Comparison of ENCODE assay signal across 38 mouse cellular contexts in the genomic region with DNA sequence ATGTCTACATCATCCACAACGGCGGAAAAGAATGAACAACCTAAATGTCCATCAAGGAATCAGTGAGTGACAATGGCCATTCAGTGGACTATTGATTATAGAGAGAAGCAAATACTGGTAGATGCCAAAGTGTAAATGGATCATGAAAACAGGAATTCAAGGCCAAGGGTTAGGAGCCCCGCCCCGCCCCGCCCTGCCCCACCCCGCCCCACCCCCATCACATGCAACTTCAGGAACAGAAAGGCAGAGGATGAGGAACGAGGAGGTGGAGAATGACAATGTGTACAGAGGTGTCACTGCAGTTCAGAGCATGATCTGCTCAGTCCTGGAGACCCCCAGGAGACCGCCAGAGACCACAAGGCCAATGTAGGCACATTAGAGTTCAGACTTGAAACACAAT. TPM values are rescaled to one million over a fixed set of nuclear protein-coding genes. Genes with fewer than 3 reads are reported as not detected.
A peak's percentile ranks its signal among the peaks of the same experiment; 100 is the strongest.
DNase-seq lines count a peak whose midpoint lies in the region; ATAC-seq and TF ChIP-seq lines count a peak whose summit lies in the region.
"Had no signal": no experiment of that assay in that cellular context is flagged by ENCODE, and none has a peak within 500 bp of the region (broad histone marks: within the 10 kb centered on the region; RNA-seq: fewer than 3 reads in every experiment).

No protein-coding gene starts in this region.

- no peaks in the 10 kb centered on the region for H3K27me3 ChIP-seq in heart, embryonic 12.5 days (replicated peaks)
- H3K27me3 ChIP-seq in MEL (ENCODE audit: control insufficient read depth in 1 of 2, insufficient read depth in 2 of 2, low read length in 2 of 2): no peaks in the 10 kb centered on the region
- peaks cover 10% of the 10 kb centered on the region; the same call in 1 of the 2 replicates for H3K27me3 ChIP-seq in liver, embryonic 11.5 days (replicated peaks; ENCODE audit: control insufficient read depth, insufficient read depth, low read length)
- H3K27me3 ChIP-seq in liver, embryonic 16.5 days (ENCODE audit: control insufficient read depth, insufficient read depth, low read depth, low read length): peaks cover 29% of the 10 kb centered on the region
- H3K27me3 ChIP-seq in hindbrain, embryonic 13.5 days: 0 out of 2 replicates have a peak, but pooled peaks cover 4% of the 10 kb centered on the region
- H3K27me3 ChIP-seq: forebrain, embryonic 15.5 days; lung, embryonic 15.5 days; neural tube, embryonic 12.5 days had no signal

- no peaks in the 10 kb centered on the region for H3K9me3 ChIP-seq in heart, embryonic 12.5 days (replicated peaks)
- no peaks in the 10 kb centered on the region for H3K9me3 ChIP-seq in MEL (replicated peaks; ENCODE audit: insufficient read depth, low read length)
- H3K9me3 ChIP-seq in liver, embryonic 11.5 days (ENCODE audit: control insufficient read depth, low read length): no peaks in the 10 kb centered on the region
- no peaks in the 10 kb centered on the region for H3K9me3 ChIP-seq in liver, embryonic 16.5 days (replicated peaks; ENCODE audit: control insufficient read depth, low read length)
- H3K9me3 ChIP-seq in hindbrain, embryonic 13.5 days: no peaks in the 10 kb centered on the region
- H3K9me3 ChIP-seq: forebrain, embryonic 10.5 days; forebrain, embryonic 15.5 days; hindbrain, embryonic 10.5 days; lung, embryonic 15.5 days; midbrain, embryonic 12.5 days; neural tube, embryonic 12.5 days had no signal

- H3K36me3 ChIP-seq in heart, embryonic 12.5 days: no peaks in the 10 kb centered on the region
- H3K36me3 ChIP-seq in MEL (ENCODE audit: control insufficient read depth in 1 of 2, insufficient read depth in 2 of 2, low read length in 2 of 2): peaks cover 0 to 3% of the 10 kb centered on the region in 2 experiments; a peak in 2 of 4 replicates
- H3K36me3 ChIP-seq in liver, embryonic 11.5 days (ENCODE audit: control insufficient read depth, insufficient read depth, low read length): no peaks in the 10 kb centered on the region
- no peaks in the 10 kb centered on the region for H3K36me3 ChIP-seq in liver, embryonic 16.5 days (ENCODE audit: control insufficient read depth, insufficient read depth)
- H3K36me3 ChIP-seq in hindbrain, embryonic 13.5 days: no peaks in the 10 kb centered on the region
- H3K36me3 ChIP-seq: forebrain, embryonic 10.5 days; forebrain, embryonic 15.5 days; hindbrain, embryonic 10.5 days; lung, embryonic 15.5 days; midbrain, embryonic 12.5 days; neural tube, embryonic 12.5 days had no signal

- peak overlapping the region; percentile 14; the same call in 1 of the 2 replicates for H3K4me2 ChIP-seq in heart, embryonic 12.5 days
- H3K4me2 ChIP-seq in liver, embryonic 11.5 days: peak overlapping the region; percentile 62
- H3K4me2 ChIP-seq in liver, embryonic 16.5 days (ENCODE audit: low read depth, low read length): peak overlapping the region; percentile 39; the same call in 1 of the 2 replicates
- no peak overlapping the region for H3K4me2 ChIP-seq in hindbrain, embryonic 13.5 days
- H3K4me2 ChIP-seq: forebrain, embryonic 15.5 days; lung, embryonic 15.5 days; midbrain, embryonic 12.5 days; neural tube, embryonic 12.5 days had no signal

- TF ChIP-seq RAD21 in MEL (IDR thresholded peaks at IDR 0.05; ENCODE audit: low read depth, low read length): no peak

- peaks cover 46% of the 10 kb centered on the region for H3K4me1 ChIP-seq in heart, embryonic 12.5 days (replicated peaks)
- peaks cover 2 to 16% of the 10 kb centered on the region in 2 experiments for H3K4me1 ChIP-seq in MEL (ENCODE audit: control insufficient read depth in 1 of 2, insufficient read depth in 2 of 2, low read length in 2 of 2)
- peaks cover 34% of the 10 kb centered on the region for H3K4me1 ChIP-seq in liver, embryonic 11.5 days (replicated peaks; ENCODE audit: control insufficient read depth, insufficient read depth, low read length)
- H3K4me1 ChIP-seq in liver, embryonic 16.5 days (ENCODE audit: control insufficient read depth, low read depth, low read length): peaks cover 28% of the 10 kb centered on the region
- H3K4me1 ChIP-seq in hindbrain, embryonic 13.5 days (replicated peaks): peaks cover 26% of the 10 kb centered on the region

- no peak overlapping the region for H3K4me3 ChIP-seq in heart, embryonic 12.5 days
- peak overlapping the region; percentile 64 to 76 for H3K4me3 ChIP-seq in MEL (ENCODE audit: control insufficient read depth in 1 of 2, insufficient read depth in 1 of 2, low read depth in 2 of 2, low read length in 2 of 2)
- H3K4me3 ChIP-seq in liver, embryonic 11.5 days (ENCODE audit: low read depth, low read length): no peak overlapping the region
- H3K4me3 ChIP-seq in liver, embryonic 16.5 days (ENCODE audit: low read depth, low read length): no peak overlapping the region
- no peak overlapping the region for H3K4me3 ChIP-seq in hindbrain, embryonic 13.5 days
- H3K4me3 ChIP-seq: forebrain, embryonic 10.5 days; forebrain, embryonic 15.5 days; heart, adult 2 months; hindbrain, embryonic 10.5 days; layer of hippocampus, adult 2 months; left cerebral cortex, adult 2 months; lung, embryonic 15.5 days; midbrain, embryonic 12.5 days; myocyte; neural tube, embryonic 12.5 days had no signal

- TF ChIP-seq EP300 in MEL (IDR thresholded peaks at IDR 0.05; ENCODE audit: low read depth in 1 of 2, low read length in 2 of 2): no peak

- H3K9ac ChIP-seq in heart, embryonic 12.5 days: no peak overlapping the region
- peak overlapping the region; percentile 64 for H3K9ac ChIP-seq in MEL (ENCODE audit: control insufficient read depth, low read depth, low read length, poor library complexity, severe bottlenecking)
- 0 out of 2 replicates have a peak overlapping the region, but pooled peaks have one; percentile 42 for H3K9ac ChIP-seq in liver, embryonic 11.5 days (ENCODE audit: low read depth, low read length)
- no peak overlapping the region for H3K9ac ChIP-seq in liver, embryonic 16.5 days (ENCODE audit: low read depth, low read length)
- H3K9ac ChIP-seq in hindbrain, embryonic 13.5 days: no peak overlapping the region
- H3K9ac ChIP-seq: forebrain, embryonic 15.5 days; lung, embryonic 15.5 days; midbrain, embryonic 12.5 days; neural tube, embryonic 12.5 days had no signal

- TF ChIP-seq CTCF in MEL (IDR thresholded peaks at IDR 0.05 in 2 of 3, conservative IDR thresholded peaks at IDR 0.05 in 1 of 3; ENCODE audit: control insufficient read depth in 1 of 3, insufficient read depth in 1 of 3, low read depth in 2 of 3, low read length in 3 of 3, poor library complexity in 1 of 3, severe bottlenecking in 1 of 3): no peak

- no peaks in the 10 kb centered on the region for H3K79me2 ChIP-seq in MEL (ENCODE audit: control insufficient read depth, insufficient read depth, low read length, poor library complexity)

- ATAC-seq in heart, embryonic 12.5 days (ENCODE audit: insufficient number of reproducible peaks, low FRiP score): no peak; the same call in 1 of the 2 replicates
- ATAC-seq in liver, embryonic 11.5 days (replicated peaks; ENCODE audit: low FRiP score): peak; percentile 30; the same call in 1 of the 2 replicates
- no peak for ATAC-seq in liver, embryonic 16.5 days (ENCODE audit: low read depth)
- ATAC-seq in hindbrain, embryonic 13.5 days (ENCODE audit: low FRiP score): no peak
- no peak for ATAC-seq in megakaryocyte-erythroid progenitor cell, adult 5-6 weeks (replicated peaks; ENCODE audit: low FRiP score, low TSS enrichment, poor library complexity, severe bottlenecking)
- ATAC-seq: CD4-positive, CD25-positive, alpha-beta regulatory T cell, adult 4 months; forebrain, embryonic 15.5 days; hindbrain, embryonic 16.5 days had no signal

- 48% methylated on average over 8 of the region's 8 CpGs for WGBS in heart, embryonic 12.5 days
- 35% methylated on average over 8 of the region's 8 CpGs for WGBS in liver, embryonic 11.5 days
- WGBS in liver, embryonic 16.5 days (ENCODE audit: insufficient replicate concordance): 34% methylated on average over 8 of the region's 8 CpGs
- WGBS in hindbrain, embryonic 13.5 days: 66% methylated on average over 8 of the region's 8 CpGs

- TF ChIP-seq POLR2A in MEL (IDR thresholded peaks at IDR 0.05; ENCODE audit: control insufficient read depth in 1 of 2, insufficient read depth in 1 of 2, low read depth in 1 of 2, low read length in 2 of 2, poor library complexity in 1 of 2): no peak

- H3K27ac ChIP-seq in heart, embryonic 12.5 days (ENCODE audit: poor library complexity, severe bottlenecking): 0 out of 2 replicates have a peak overlapping the region, but pooled peaks have one; percentile 15
- peak overlapping the region; percentile 82 for H3K27ac ChIP-seq in MEL (ENCODE audit: control insufficient read depth, low read depth, low read length)
- H3K27ac ChIP-seq in liver, embryonic 11.5 days (ENCODE audit: low read depth, low read length): peak overlapping the region; percentile 74
- H3K27ac ChIP-seq in liver, embryonic 16.5 days (ENCODE audit: low read length): no peak overlapping the region
- no peak overlapping the region for H3K27ac ChIP-seq in hindbrain, embryonic 13.5 days
- H3K27ac ChIP-seq: forebrain, embryonic 10.5 days; forebrain, embryonic 15.5 days; heart, adult 2 months; hindbrain, embryonic 10.5 days; layer of hippocampus, adult 2 months; left cerebral cortex, adult 2 months; lung, embryonic 15.5 days; midbrain, embryonic 12.5 days; neural tube, embryonic 12.5 days had no signal

- no peak for DNase-seq in heart, adult 8-10 months (ENCODE audit: low spot score)
- peak; percentile 59 for DNase-seq in MEL (ENCODE audit: low read depth, low spot score)
- DNase-seq in liver, embryonic 11.5 days (ENCODE audit: low spot score): no peak
- DNase-seq in cerebellum, postnatal 25 days: no peak
- DNase-seq: adrenal gland, postnatal 25 days; cerebellum, adult 18-20 months; cerebellum, postnatal 14 days; gastrocnemius, postnatal 25 days; heart, adult 2 months; heart, postnatal 10 days; kidney, adult 2 months; kidney, postnatal 36 days; right cerebral cortex, postnatal 4 days had no signal

RNA-seq across cellular contexts. Expression of a gene that starts 23.5 kb away (rescaled TPM):
- polyA plus RNA-seq in heart, embryonic 12.5 days (2016; fragmentation: Nextera tagmentation; extraction: Ambion mirVana): 619 and 647 TPM in 2 replicates
- total RNA-seq in heart, adult 8-10 months (2022): 100 to 1,000 TPM; 143 to 158 (median 147) TPM
- total RNA-seq in MEL (2012; rRNA removed): 208 and 253 TPM in 2 replicates
- 100 to 1,000 TPM; 126 to 321 TPM for polyA plus RNA-seq in MEL (2012; ENCODE audit: insufficient read depth in 1 of 2, insufficient read length in 2 of 2, low read depth in 1 of 2, low replicate concordance in 2 of 2, missing spikeins in 1 of 2)
- polyA plus RNA-seq in liver, embryonic 11.5 days (2014; fragmentation: Nextera tagmentation; extraction: Ambion mirVana): 744 and 764 TPM in 2 replicates
- 332 and 366 TPM in 2 replicates for polyA plus RNA-seq in liver, embryonic 16.5 days (2015; fragmentation: Nextera tagmentation; extraction: Ambion mirVana)
- 2,223 and 2,271 TPM in 2 replicates for polyA plus RNA-seq in hindbrain, embryonic 13.5 days (2015; fragmentation: Nextera tagmentation; extraction: Ambion mirVana)
- 286 and 288 TPM in 2 replicates for total RNA-seq in megakaryocyte-erythroid progenitor cell, adult 5-6 weeks (2014; fragmentation: Nextera tagmentation)
- 970 and 1,345 TPM in 2 replicates for total RNA-seq in megakaryocyte-erythroid progenitor cell, adult 5-6 weeks (2017)

RNA-seq across cellular contexts. Expression of a gene that starts 42.7 kb away (rescaled TPM):
- not detected in 2 replicates for polyA plus RNA-seq in heart, embryonic 12.5 days (2016; fragmentation: Nextera tagmentation; extraction: Ambion mirVana)
- total RNA-seq in heart, adult 8-10 months (2022): not detected
- total RNA-seq in MEL (2012; rRNA removed): not detected in 2 replicates
- not detected for polyA plus RNA-seq in MEL (2012; ENCODE audit: insufficient read depth in 1 of 2, insufficient read length in 2 of 2, low read depth in 1 of 2, low replicate concordance in 2 of 2, missing spikeins in 1 of 2)
- not detected in 2 replicates for polyA plus RNA-seq in liver, embryonic 11.5 days (2014; fragmentation: Nextera tagmentation; extraction: Ambion mirVana)
- not detected in 2 replicates for polyA plus RNA-seq in liver, embryonic 16.5 days (2015; fragmentation: Nextera tagmentation; extraction: Ambion mirVana)
- polyA plus RNA-seq in hindbrain, embryonic 13.5 days (2015; fragmentation: Nextera tagmentation; extraction: Ambion mirVana): not detected in 2 replicates
- not detected in 2 replicates for total RNA-seq in megakaryocyte-erythroid progenitor cell, adult 5-6 weeks (2014; fragmentation: Nextera tagmentation)
- total RNA-seq in megakaryocyte-erythroid progenitor cell, adult 5-6 weeks (2017): not detected in 2 replicates
- total RNA-seq: adrenal gland, postnatal 25 days; ES-E14; gastrocnemius, adult 18-20 months; gastrocnemius, postnatal 25 days; heart, adult 2 months; heart, postnatal 10 days; layer of hippocampus, adult 2 months; layer of hippocampus, postnatal 14 days; left cerebral cortex, adult 2 months; left cerebral cortex, postnatal 36 days; megakaryocyte, adult 5-6 weeks; midbrain, postnatal 0 days had no signal
- polyA plus RNA-seq: CD4-positive, CD25-positive, alpha-beta regulatory T cell, adult 4 months; embryonic facial prominence, embryonic 11.5 days; forebrain, embryonic 10.5 days; forebrain, embryonic 15.5 days; frontal cortex, adult 2 months; hindbrain, embryonic 10.5 days; intestine, embryonic 14.5 days; kidney, adult 2 months; limb, embryonic 14.5 days; lung, embryonic 15.5 days; midbrain, embryonic 12.5 days; myocyte; neural tube, embryonic 12.5 days had no signal

Comparison
In these comparisons a context has a peak if more than half of its experiments do, and no peak if none do; other contexts are left out.
1. H3K27ac ChIP-seq: peak in heart, embryonic 12.5 days (single experiment), MEL (single experiment) and liver, embryonic 11.5 days (single experiment); none in liver, embryonic 16.5 days (single experiment) and hindbrain, embryonic 13.5 days (single experiment).
2. H3K9ac ChIP-seq: peak in MEL (single experiment) and liver, embryonic 11.5 days (single experiment); none in heart, embryonic 12.5 days (single experiment), liver, embryonic 16.5 days (single experiment) and hindbrain, embryonic 13.5 days (single experiment).
3. H3K4me3 ChIP-seq: peak in MEL (2 of 2); none in heart, embryonic 12.5 days (single experiment), liver, embryonic 11.5 days (single experiment), liver, embryonic 16.5 days (single experiment) and hindbrain, embryonic 13.5 days (single experiment).